Mouse (Mus musculus) thymus, adult 2 months (tissue): ENCODE data around the gene Mocs2. TPM values are rescaled to one million over a fixed set of nuclear protein-coding genes. Genes with fewer than 3 reads are reported as not detected.

ENCODE experiments used
- DNase-seq: peaks from one replicate; pipeline ENCODE4 v3.0.0; 2021
- H3K27ac ChIP-seq: fragments of 200-500 bp; 2 replicates; pipeline ENCODE4 v1.5.1; 2012; ENCODE audit warnings: low read length, control low read depth; ENCODE audit not compliant: control insufficient read depth, insufficient read depth
- H3K27me3 ChIP-seq: fragments of 200-500 bp; 2 replicates; pipeline ENCODE4 v1.6.1; 2012; ENCODE audit warnings: mild to moderate bottlenecking, low read length, moderate library complexity, mixed read lengths; ENCODE audit not compliant: control insufficient read depth, insufficient read depth
- H3K36me3 ChIP-seq: fragments of 200-500 bp; 2 replicates; pipeline ENCODE4 v1.6.1; 2012; ENCODE audit warnings: mild to moderate bottlenecking, low read length, moderate library complexity; ENCODE audit not compliant: control insufficient read depth, insufficient read depth
- H3K4me1 ChIP-seq: fragments of 200-500 bp; replicated peaks from 2 replicates; pipeline ENCODE4 v1.6.1; 2012; ENCODE audit warnings: low read length; ENCODE audit not compliant: control insufficient read depth, insufficient read depth
- H3K4me3 ChIP-seq: fragments of 200-500 bp; 2 replicates; pipeline ENCODE4 v1.5.1; 2012; ENCODE audit warnings: mild to moderate bottlenecking, low read length, control low read depth, moderate library complexity; ENCODE audit not compliant: control insufficient read depth, insufficient read depth
- CTCF ChIP-seq: fragments of 200-500 bp; IDR thresholded peaks from 2 replicates; pipeline ENCODE4 v1.5.1; 2012; ENCODE audit warnings: mild to moderate bottlenecking, control low read depth, low read length, moderate library complexity, borderline replicate concordance; ENCODE audit not compliant: control insufficient read depth, poor library complexity, insufficient read depth; ENCODE audit errors: extremely low read depth
- POLR2A ChIP-seq: fragments of 200-500 bp; IDR thresholded peaks from 2 replicates; pipeline ENCODE4 v1.6.1; 2012; ENCODE audit warnings: mild to moderate bottlenecking, low read length, control low read depth, moderate library complexity; ENCODE audit not compliant: control insufficient read depth, poor library complexity, insufficient read depth; ENCODE audit errors: extremely low read depth
- whole genome bisulfite sequencing: fragments of 180-500 bp; shearing (Covaris S2); methylation state at CpG from one replicate; pipeline ENCODE4 v1.1.7; 2018; 5-methylcytosine and 5-hydroxymethylcytosine counted together
- polyA plus RNA-seq: library from polyadenylated mRNA; depleted of rRNA; stranded (reverse); fragments of >200 nt; gene quantifications from 2 replicates; pipeline ENCODE4 v1.2.3, GENCODE M21; 2012

Gene Mocs2
- polyA plus RNA-seq, 1 experiment = 11.4 TPM

DNA sequence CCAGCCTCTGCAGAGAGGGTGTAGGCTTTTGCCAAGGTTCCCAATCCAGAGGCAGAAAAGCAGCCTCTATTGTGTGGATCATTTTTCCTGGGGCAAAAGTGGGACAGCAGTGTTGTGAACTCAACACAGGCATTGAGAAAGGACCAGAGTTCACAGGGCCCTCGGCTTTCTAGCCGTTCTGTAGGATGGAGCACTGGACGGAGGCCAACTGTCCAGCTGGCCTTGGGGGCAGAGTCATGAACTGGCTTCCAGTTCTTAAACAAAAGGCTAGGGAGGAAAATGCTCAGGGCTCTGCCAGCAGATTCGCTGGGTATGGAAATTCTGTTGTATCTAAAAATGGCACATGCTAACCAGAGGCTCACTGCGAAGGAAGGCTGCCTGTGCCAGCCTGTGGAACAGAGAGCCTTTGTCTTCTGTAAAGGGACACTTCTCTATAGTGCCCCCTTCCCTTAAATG, 20.5 kb downstream of the Mocs2 start:
- no peak for TF ChIP-seq CTCF
- no peak for TF ChIP-seq POLR2A
- H3K27ac ChIP-seq = no peak overlapping the region
- WGBS = 94% methylated on average over 5 of the region's 5 CpGs

DNA sequence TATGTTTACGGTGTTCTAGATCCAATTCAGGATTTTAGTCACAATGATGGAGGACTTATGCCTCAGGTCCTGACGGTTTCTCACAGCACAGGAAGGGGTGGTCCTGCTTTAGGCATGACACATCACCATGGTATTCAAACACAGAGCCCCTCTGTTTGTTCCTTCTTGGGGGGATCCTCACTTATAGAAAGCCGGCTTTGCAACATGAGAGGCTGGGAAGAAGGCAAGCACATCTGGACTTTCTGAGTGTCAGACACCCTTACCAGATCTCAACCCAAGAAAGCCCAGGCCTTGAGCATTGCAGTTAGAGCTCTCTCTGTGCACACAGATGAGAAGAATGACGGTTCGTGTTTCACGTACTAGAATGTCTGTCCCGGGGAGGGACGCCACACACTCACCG, 21.1 kb downstream of the Mocs2 start:
- TF ChIP-seq CTCF (no peak), POLR2A (no peak)
- Histone ChIP-seq H3K27ac (no peak overlapping the region), H3K36me3 (no peaks in the 10 kb centered on the region)

More for the DNA sequence above, 20.5 kb downstream of the Mocs2 start:
- DNase-seq = no peak
- Histone ChIP-seq H3K4me1 (no peaks in the 10 kb centered on the region), H3K4me3 (no peak overlapping the region), H3K27me3 (no peaks in the 10 kb centered on the region), H3K36me3 (no peaks in the 10 kb centered on the region)

GRCm38 (mm10) chr13:114840545-114840944, 22.5 kb downstream of the Mocs2 start:
- peaks cover 10% of the 10 kb centered on the region for H3K4me1 ChIP-seq
- no peak for DNase-seq
- 97% methylated on average over 4 of the region's 4 CpGs for WGBS
- no peaks in the 10 kb centered on the region for H3K36me3 ChIP-seq
- TF ChIP-seq POLR2A (no peak), CTCF (no peak)
- H3K4me3 ChIP-seq = no peak overlapping the region
- no peak overlapping the region for H3K27ac ChIP-seq
- H3K27me3 ChIP-seq = no peaks in the 10 kb centered on the region

More for the DNA sequence above, 21.1 kb downstream of the Mocs2 start:
- H3K27me3 ChIP-seq = no peaks in the 10 kb centered on the region
- DNase-seq = no peak
- H3K4me1 ChIP-seq = no peaks in the 10 kb centered on the region
- no peak overlapping the region for H3K4me3 ChIP-seq
- 97% methylated on average over 9 of the region's 9 CpGs for WGBS

DNA sequence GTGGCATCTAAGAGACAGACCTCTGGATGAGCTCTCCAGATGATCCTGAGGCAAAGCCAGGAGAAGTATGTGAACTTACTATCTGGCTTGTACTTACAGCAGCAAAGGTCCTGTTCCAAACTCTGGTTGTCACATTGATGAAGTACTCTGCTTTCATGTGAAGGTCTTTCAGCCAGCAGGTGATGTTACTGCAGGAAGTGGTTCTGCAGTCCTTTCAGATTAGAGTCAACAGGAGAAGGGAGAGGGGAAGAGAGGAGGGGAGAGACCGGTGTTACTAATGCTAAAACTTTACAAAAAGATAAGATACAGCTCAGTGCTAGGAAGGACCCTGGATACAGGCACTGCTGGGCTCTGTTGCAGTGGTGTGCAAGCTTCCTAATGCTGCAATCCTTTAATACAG, 25.3 kb downstream of the Mocs2 start:
- H3K36me3 ChIP-seq = no peaks in the 10 kb centered on the region

DNA sequence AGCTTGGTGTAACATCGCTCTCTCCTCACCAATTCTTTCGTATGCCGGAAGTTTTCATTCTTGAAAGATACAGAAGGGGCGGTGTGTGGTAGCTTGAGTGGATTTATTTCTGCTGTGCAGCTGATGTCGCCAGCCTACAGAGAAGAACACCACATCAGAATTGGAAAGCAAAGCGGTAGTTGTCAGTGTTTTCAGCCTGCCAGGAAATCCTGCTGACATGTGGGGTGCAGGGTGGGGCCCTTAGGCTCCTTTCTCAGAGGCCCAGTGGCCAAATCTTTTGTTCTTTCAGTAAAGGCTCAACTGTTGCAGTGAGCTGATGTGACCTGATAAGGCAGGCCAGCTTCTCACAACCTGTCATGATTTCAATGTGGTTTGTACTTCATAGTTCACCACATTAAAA, 27.8 kb downstream of the Mocs2 start:
- Histone ChIP-seq H3K27me3 (no peaks in the 10 kb centered on the region), H3K4me1 (peaks cover 14% of the 10 kb centered on the region), H3K36me3 (no peaks in the 10 kb centered on the region), H3K27ac (no peak overlapping the region), H3K4me3 (no peak overlapping the region)
- peak; percentile 37 for DNase-seq
- 5% methylated on average over 6 of the region's 6 CpGs for WGBS
- TF ChIP-seq POLR2A = no peak
- no peak for TF ChIP-seq CTCF

More for the DNA sequence above, 25.3 kb downstream of the Mocs2 start:
- no peak overlapping the region for H3K27ac ChIP-seq
- 6% methylated on average over 1 of the region's 1 CpGs for WGBS
- DNase-seq = no peak
- peaks cover 14% of the 10 kb centered on the region for H3K4me1 ChIP-seq
- no peaks in the 10 kb centered on the region for H3K27me3 ChIP-seq
- H3K4me3 ChIP-seq = no peak overlapping the region
- TF ChIP-seq CTCF = no peak
- TF ChIP-seq POLR2A = no peak

- TF ChIP-seq CTCF (no peak), POLR2A (no peak)
- Histone ChIP-seq H3K4me3 (no peak overlapping the region), H3K4me1 (peaks cover 14% of the 10 kb centered on the region), H3K27ac (no peak overlapping the region), H3K27me3 (no peaks in the 10 kb centered on the region), H3K36me3 (no peaks in the 10 kb centered on the region)
- no peak for DNase-seq
- 44% methylated on average over 3 of the region's 3 CpGs for WGBS
Measured at GRCm38 (mm10) chr13:114848945-114849344, 30.9 kb downstream of the Mocs2 start.

- 93% methylated on average over 6 of the region's 6 CpGs for WGBS
- Histone ChIP-seq H3K4me3 (no peak overlapping the region), H3K27me3 (no peaks in the 10 kb centered on the region), H3K36me3 (no peaks in the 10 kb centered on the region), H3K4me1 (no peaks in the 10 kb centered on the region), H3K27ac (no peak overlapping the region)
- no peak for DNase-seq
- no peak for TF ChIP-seq POLR2A
- TF ChIP-seq CTCF = no peak
Measured at GRCm38 (mm10) chr13:114852264-114853111, 34.5 kb downstream of the Mocs2 start.

GRCm38 (mm10) chr13:114853152-114853551, 35.1 kb downstream of the Mocs2 start:
- 97% methylated on average over 2 of the region's 2 CpGs for WGBS
- Histone ChIP-seq H3K27me3 (no peaks in the 10 kb centered on the region), H3K36me3 (no peaks in the 10 kb centered on the region), H3K27ac (no peak overlapping the region), H3K4me1 (no peaks in the 10 kb centered on the region), H3K4me3 (no peak overlapping the region)
- DNase-seq = no peak
- TF ChIP-seq POLR2A (no peak), CTCF (no peak)
